Mouse (Mus musculus) limb, embryonic 13.5 days (tissue): ENCODE measurements around the gene Fzd7. TPM values are rescaled to one million over a fixed set of nuclear protein-coding genes. Genes with fewer than 3 reads are reported as not detected.

Source experiments
- ATAC-seq: fragments of 200-750 bp; cut with Nextera tagmentation; 2 replicates; pipeline ENCODE4 v1.8.0; 2017; ENCODE audit warnings: low read depth, moderate number of reproducible peaks, moderate TSS enrichment; ENCODE audit not compliant: low FRiP score
- H3K27ac ChIP-seq: fragments of 300-500 bp; sonication (generic); 2 replicates; pipeline ENCODE4 v1.5.1; 2015; ENCODE audit warnings: inconsistent platforms, mild to moderate bottlenecking, moderate library complexity
- H3K27me3 ChIP-seq: fragments of 300-500 bp; sonication (generic); 2 replicates; pipeline ENCODE4 v1.6.1; 2015; ENCODE audit warnings: mild to moderate bottlenecking, inconsistent platforms
- H3K36me3 ChIP-seq: fragments of 300-500 bp; sonication (generic); 2 replicates; pipeline ENCODE4 v1.6.1; 2015; ENCODE audit warnings: inconsistent platforms, mild to moderate bottlenecking, moderate library complexity
- H3K4me1 ChIP-seq: fragments of 300-500 bp; sonication (generic); 2 replicates; pipeline ENCODE4 v1.6.1; 2015; ENCODE audit warnings: inconsistent platforms
- H3K4me2 ChIP-seq: fragments of 300-500 bp; sonication (generic); replicated peaks from 2 replicates; pipeline ENCODE4 v1.6.1; 2015; ENCODE audit warnings: inconsistent platforms, mild to moderate bottlenecking, moderate library complexity
- H3K4me3 ChIP-seq: fragments of 300-500 bp; sonication (generic); 2 replicates; pipeline ENCODE4 v1.5.1; 2015; ENCODE audit warnings: moderate library complexity, mild to moderate bottlenecking, inconsistent platforms
- H3K9ac ChIP-seq: fragments of 300-500 bp; sonication (generic); 2 replicates; pipeline ENCODE4 v1.6.1; 2015; ENCODE audit warnings: mild to moderate bottlenecking, inconsistent platforms
- H3K9me3 ChIP-seq: fragments of 300-500 bp; sonication (generic); 2 replicates; pipeline ENCODE4 v1.6.1; 2016; ENCODE audit warnings: inconsistent platforms
- WGBS: fragments of 180-500 bp; shearing (Covaris S2); methylation state at CpG from one replicate; pipeline ENCODE4 v1.1.7; 2015; 5-methylcytosine and 5-hydroxymethylcytosine counted together
- polyA plus RNA-seq: library from polyadenylated mRNA; unstranded; fragments of >200 nt; fragmentation: Nextera tagmentation; extraction: Ambion mirVana; gene quantifications from 2 replicates; pipeline ENCODE4 v1.2.1, GENCODE M21; 2015

Fzd7 gene
- polyA plus RNA-seq, 1 experiment from 2014 or later = 13.4 TPM

DNA sequence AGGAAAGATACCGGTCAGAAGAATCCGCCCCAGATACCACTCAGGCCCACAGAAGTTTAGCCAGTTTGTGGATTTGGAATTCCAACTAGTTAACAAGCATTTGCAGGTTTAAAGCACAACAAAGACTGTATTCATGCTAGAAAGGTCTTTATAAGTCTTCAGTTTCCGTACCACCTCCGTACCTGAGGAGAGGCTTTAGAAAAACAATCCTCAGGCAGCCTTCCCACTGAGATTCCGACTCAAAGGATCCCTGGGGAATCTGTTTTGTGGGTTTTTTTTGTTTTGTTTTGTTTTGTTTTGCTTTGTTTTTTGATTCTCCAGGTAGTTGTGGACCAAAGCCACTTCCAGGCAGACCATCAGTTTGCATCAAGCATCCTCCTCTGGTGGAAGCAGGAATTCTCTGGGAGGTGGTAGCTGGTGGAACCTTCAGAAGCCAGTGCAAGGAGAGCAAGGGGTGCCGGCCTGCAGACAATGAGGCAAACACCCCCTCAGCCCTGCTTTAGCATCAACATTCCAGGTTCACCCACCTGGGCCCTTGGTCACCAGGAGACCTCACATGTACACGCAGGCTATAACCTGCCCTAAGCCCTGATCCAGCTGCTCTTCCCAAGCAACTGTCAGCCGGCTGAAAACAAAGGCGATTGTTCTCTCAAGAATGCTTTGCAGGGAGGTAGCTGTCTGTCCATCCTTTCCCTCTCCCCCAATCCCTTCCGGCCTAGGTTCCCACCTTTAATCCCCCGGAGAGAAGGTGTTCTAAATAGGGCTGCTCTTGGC is 33.5 kb upstream of the Fzd7 start:
- Histone ChIP-seq H3K27ac (peak overlapping the region; percentile 82), H3K4me2 (peak overlapping the region; percentile 38), H3K4me1 (peaks cover 44% of the 10 kb centered on the region), H3K4me3 (no peak overlapping the region), H3K36me3 (no peaks in the 10 kb centered on the region), H3K9ac (peak overlapping the region; percentile 21; the same call in 1 of the 2 replicates), H3K27me3 (no peaks in the 10 kb centered on the region), H3K9me3 (no peaks in the 10 kb centered on the region)
- no peak for ATAC-seq
- 46% methylated on average over 11 of the region's 11 CpGs for WGBS

DNA sequence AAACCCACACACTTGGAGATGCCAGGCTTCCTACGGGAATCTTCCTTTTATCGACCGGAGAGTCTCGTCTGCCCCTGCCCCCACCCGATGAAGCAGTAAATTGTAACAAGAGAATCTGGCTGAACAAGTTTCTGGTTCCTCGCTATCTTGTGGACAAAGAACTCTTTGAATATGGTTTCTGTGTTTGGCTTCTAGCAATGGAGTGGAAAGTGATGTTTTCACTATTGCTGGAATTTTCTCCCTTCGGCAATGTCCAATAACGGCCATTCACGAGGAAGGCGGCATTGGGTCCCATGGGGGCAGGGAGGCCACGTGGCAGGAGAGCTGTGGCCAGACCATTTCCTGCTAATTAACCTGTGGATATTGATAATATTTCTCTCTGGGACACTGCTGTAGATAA is 32.8 kb upstream of the Fzd7 start:
- 0 out of 2 replicates have a peak overlapping the region, but pooled peaks have one; percentile 3 for H3K4me3 ChIP-seq
- no peaks in the 10 kb centered on the region for H3K27me3 ChIP-seq
- 11% methylated on average over 11 of the region's 11 CpGs for WGBS
- peak overlapping the region; percentile 21; the same call in 1 of the 2 replicates for H3K9ac ChIP-seq
- no peak for ATAC-seq
- no peaks in the 10 kb centered on the region for H3K9me3 ChIP-seq
- peak overlapping the region; percentile 82 for H3K27ac ChIP-seq
- H3K4me1 ChIP-seq = peaks cover 44% of the 10 kb centered on the region
- H3K4me2 ChIP-seq = peak overlapping the region; percentile 38
- H3K36me3 ChIP-seq = no peaks in the 10 kb centered on the region

DNA sequence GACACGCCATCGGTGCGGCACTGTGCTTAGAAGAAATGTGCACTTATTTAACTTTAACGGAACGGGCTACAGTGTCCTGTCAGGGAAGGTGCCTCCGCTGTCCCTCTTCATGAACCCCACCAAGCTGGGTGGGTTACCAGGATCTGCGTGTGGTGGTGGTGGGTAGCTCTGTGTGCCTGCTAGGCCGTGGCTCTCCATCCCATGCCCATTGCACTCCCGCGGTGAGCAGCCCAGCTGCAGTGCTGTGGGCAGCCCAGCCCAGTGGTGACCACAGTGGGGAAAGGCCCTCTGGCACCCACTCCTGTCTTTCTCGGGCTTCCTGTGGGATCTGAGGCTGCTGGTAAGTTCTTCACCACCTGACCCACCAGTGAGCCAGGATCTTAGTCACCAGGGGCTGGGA is 31.3 kb upstream of the Fzd7 start:
- no peaks in the 10 kb centered on the region for H3K36me3 ChIP-seq
- H3K9me3 ChIP-seq = no peaks in the 10 kb centered on the region
- H3K9ac ChIP-seq = no peak overlapping the region
- H3K27ac ChIP-seq = no peak overlapping the region
- H3K4me3 ChIP-seq = no peak overlapping the region
- H3K4me1 ChIP-seq = peaks cover 47% of the 10 kb centered on the region
- ATAC-seq = no peak
- no peak overlapping the region for H3K4me2 ChIP-seq
- 71% methylated on average over 11 of the region's 11 CpGs for WGBS
- no peaks in the 10 kb centered on the region for H3K27me3 ChIP-seq

DNA sequence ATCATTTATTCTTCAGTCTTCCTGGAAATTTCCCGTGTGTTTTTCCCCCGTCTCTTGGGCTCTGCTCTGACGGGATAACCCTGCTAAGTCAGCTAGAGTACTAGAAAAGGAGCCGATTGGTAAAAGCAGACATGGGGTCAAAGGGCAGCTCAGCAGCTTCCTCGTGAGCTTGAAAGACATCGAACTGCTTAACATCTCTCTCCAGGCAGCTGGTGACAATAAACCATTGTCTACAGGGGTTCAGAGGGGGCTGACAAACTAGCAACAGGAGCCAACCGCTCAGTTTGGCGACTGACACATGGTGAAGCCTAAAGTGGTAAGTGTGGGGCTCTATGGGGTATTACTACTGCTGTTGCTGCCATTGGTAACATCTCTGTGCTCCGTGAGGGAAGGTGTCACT is 30.6 kb upstream of the Fzd7 start:
- H3K27ac ChIP-seq = no peak overlapping the region
- no peak for ATAC-seq
- H3K4me1 ChIP-seq = peaks cover 50% of the 10 kb centered on the region

DNA sequence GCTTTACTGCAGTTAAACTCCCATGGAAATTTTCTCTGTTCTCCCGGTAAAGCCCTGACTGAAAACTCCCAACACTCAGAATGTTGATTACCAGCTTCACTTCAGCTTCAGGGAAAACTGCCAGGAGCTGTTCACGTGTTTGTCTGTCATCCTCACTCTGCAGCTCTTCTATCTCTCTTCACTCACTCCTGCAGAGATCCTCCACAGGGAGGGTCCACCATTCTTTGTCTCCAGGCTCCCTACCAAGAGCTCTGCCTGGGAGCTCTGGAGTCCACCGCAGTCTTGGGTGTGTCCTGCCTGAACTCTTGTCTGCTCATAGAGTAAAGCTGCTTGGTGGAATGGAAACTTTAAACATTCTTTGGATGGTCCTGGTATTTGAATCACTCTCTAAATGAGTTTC is 25.4 kb upstream of the Fzd7 start:
- Histone ChIP-seq H3K27ac (peak overlapping the region; percentile 34; the same call in 1 of the 2 replicates), H3K4me2 (no peak overlapping the region), H3K4me3 (no peak overlapping the region), H3K9me3 (no peaks in the 10 kb centered on the region), H3K4me1 (peaks cover 38% of the 10 kb centered on the region), H3K9ac (no peak overlapping the region), H3K36me3 (no peaks in the 10 kb centered on the region), H3K27me3 (no peaks in the 10 kb centered on the region)
- WGBS = 43% methylated on average over 3 of the region's 3 CpGs
- ATAC-seq = no peak

More for the DNA sequence above, 30.6 kb upstream of the Fzd7 start:
- Histone ChIP-seq H3K9me3 (no peaks in the 10 kb centered on the region), H3K27me3 (no peaks in the 10 kb centered on the region), H3K4me3 (no peak overlapping the region), H3K9ac (no peak overlapping the region), H3K36me3 (no peaks in the 10 kb centered on the region), H3K4me2 (no peak overlapping the region)
- WGBS = 25% methylated on average over 9 of the region's 9 CpGs

DNA sequence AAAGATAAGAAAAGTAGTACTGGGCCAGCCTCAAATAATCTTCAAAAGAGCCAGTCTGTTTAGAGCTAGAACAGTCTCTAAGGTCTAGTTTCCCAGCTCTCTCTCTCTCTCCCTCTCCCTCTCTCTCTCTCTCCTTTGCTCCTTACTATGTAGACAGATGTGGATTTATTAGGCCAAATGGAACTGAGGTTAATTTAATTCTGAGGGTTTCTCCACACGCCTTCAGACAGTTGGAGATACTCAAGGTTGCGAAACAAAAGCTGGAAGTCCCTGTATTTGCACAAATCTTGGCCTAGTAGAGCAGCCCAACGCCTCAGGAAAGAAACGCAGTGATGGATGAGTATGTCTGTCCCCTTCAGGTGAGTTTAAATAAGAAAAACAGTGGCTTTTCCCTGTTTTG is 24.4 kb upstream of the Fzd7 start:
- no peaks in the 10 kb centered on the region for H3K27me3 ChIP-seq
- H3K27ac ChIP-seq = no peak overlapping the region
- ATAC-seq = no peak

DNA sequence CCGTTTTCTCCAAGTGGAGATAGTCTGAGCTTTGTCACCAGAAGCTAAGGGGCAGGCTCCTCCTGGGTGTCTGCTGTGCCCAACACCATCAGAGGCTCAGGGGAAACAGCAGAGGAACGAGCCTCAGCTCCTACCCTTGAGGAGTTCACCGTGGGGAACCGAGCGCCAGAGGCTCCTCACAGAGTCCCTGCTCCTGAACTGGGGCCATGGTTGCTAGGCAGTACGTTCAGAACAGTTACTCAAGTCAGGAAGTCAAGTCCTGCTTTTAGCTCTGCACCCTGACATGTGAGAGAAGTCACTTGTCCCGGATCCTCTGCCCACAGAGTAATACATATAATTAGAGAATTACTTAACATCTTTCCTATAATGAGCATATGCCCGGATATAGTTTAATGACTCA is 23.3 kb upstream of the Fzd7 start:
- Histone ChIP-seq H3K27me3 (no peaks in the 10 kb centered on the region), H3K9me3 (no peaks in the 10 kb centered on the region), H3K4me3 (no peak overlapping the region), H3K4me1 (peaks cover 38% of the 10 kb centered on the region), H3K36me3 (no peaks in the 10 kb centered on the region), H3K4me2 (peak overlapping the region; percentile 46), H3K27ac (peak overlapping the region; percentile 39; the same call in 1 of the 2 replicates), H3K9ac (peak overlapping the region; percentile 35; the same call in 1 of the 2 replicates)
- WGBS = 10% methylated on average over 8 of the region's 8 CpGs
- peak; percentile 24; the same call in 1 of the 2 replicates for ATAC-seq

More for the DNA sequence above, 24.4 kb upstream of the Fzd7 start:
- Histone ChIP-seq H3K4me2 (no peak overlapping the region), H3K9ac (no peak overlapping the region), H3K36me3 (no peaks in the 10 kb centered on the region), H3K4me3 (no peak overlapping the region), H3K9me3 (no peaks in the 10 kb centered on the region), H3K4me1 (peaks cover 38% of the 10 kb centered on the region)
- 62% methylated on average over 4 of the region's 4 CpGs for WGBS

DNA sequence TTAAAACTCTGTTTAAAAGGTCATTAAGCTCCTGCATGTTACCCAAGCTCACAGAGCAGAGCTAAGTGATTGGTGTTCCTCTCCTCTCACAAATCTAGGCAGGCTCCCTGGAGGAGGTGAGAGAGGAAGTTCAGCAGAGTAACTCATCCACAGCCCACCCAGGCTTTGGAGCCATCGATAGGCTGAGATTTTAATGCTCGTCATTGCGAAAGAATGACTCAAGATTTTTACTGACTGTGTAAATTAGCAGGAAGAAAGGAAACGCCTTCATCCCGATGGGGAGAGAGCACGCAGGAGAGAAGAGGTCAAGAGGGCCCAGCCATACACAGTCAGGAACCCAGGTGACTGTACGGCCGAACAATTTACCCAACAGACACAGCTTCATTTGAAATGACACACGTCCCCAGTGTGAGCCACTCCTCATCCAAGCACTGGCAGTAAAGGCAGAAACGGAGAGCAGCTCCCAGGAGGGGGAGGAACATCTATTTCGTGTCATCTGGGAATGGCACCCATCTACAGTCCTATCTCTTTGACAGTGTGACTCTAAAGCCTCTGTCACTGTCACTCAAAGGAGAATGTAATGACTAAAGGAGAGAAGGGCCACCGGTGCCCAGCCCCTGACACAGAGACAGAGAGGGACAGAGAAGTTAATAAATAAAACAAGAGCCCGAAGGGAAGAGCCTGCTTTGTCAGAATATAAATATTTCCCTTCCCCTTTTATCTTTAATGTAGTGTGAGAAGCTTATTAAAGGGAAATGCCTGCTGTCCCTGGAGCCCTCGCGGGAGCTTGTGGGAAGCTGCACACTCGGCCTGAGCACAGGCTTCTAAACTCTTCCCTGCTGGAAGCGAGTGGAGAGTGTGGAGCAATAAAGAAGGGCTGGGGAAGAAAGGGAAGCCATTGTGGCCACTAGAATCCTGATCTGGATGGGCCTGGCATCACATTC is 17.3 kb upstream of the Fzd7 start:
- WGBS = 25% methylated on average over 17 of the region's 17 CpGs
- no peak for ATAC-seq
- Histone ChIP-seq H3K27ac (peak overlapping the region; percentile 40; the same call in 1 of the 2 replicates), H3K9me3 (no peaks in the 10 kb centered on the region), H3K4me1 (peaks cover 18% of the 10 kb centered on the region), H3K9ac (no peak overlapping the region), H3K4me3 (no peak overlapping the region), H3K27me3 (no peaks in the 10 kb centered on the region), H3K36me3 (no peaks in the 10 kb centered on the region), H3K4me2 (no peak overlapping the region)

DNA sequence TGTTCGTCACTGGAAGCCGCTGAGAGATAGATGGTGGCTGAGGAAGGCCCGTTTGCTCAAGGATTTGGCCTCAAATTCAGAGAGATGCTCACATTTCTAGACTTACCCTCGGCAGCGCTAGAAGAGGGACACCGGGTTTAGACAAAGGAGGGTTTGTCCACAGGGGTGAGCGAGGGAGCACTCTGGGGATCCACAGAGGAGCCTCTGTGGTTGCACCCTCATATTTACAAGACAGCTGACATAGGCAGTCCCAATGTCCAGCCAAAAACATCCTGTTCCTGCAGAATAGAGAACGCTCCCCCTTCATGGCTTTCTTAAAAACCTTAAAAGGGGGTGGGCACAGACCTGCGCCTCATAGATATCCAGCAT is 16.6 kb upstream of the Fzd7 start:
- 69% methylated on average over 9 of the region's 9 CpGs for WGBS
- no peak overlapping the region for H3K4me2 ChIP-seq
- H3K4me3 ChIP-seq = no peak overlapping the region
- no peaks in the 10 kb centered on the region for H3K36me3 ChIP-seq
- ATAC-seq = no peak
- no peaks in the 10 kb centered on the region for H3K27me3 ChIP-seq
- no peak overlapping the region for H3K9ac ChIP-seq
- H3K9me3 ChIP-seq = no peaks in the 10 kb centered on the region
- H3K4me1 ChIP-seq = peaks cover 22% of the 10 kb centered on the region
- peak overlapping the region; percentile 40; the same call in 1 of the 2 replicates for H3K27ac ChIP-seq

DNA sequence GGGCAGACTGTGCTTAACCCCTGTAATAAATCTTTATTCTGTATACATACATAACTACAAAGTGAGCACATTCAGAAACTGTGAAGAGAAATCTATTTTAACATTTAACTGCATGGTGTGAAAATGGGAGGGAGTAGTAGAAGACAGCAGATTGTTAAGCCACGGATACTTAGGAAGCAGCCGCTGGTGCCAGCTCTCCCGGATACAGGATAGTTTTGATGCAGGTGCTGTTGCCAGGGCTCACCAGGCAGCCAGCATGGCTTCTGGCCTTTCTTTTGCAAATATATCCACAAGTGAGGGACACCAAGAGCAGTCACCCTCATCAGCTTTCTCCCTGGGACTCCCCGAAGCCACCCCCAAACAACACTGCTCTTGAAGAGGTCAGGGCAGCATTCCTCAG is 13.1 kb upstream of the Fzd7 start:
- 31% methylated on average over 4 of the region's 4 CpGs for WGBS
- H3K4me1 ChIP-seq = peaks cover 46% of the 10 kb centered on the region
- no peaks in the 10 kb centered on the region for H3K27me3 ChIP-seq
- H3K27ac ChIP-seq = no peak overlapping the region
- no peaks in the 10 kb centered on the region for H3K36me3 ChIP-seq
- no peaks in the 10 kb centered on the region for H3K9me3 ChIP-seq
- no peak overlapping the region for H3K9ac ChIP-seq
- no peak overlapping the region for H3K4me3 ChIP-seq
- no peak for ATAC-seq
- no peak overlapping the region for H3K4me2 ChIP-seq

DNA sequence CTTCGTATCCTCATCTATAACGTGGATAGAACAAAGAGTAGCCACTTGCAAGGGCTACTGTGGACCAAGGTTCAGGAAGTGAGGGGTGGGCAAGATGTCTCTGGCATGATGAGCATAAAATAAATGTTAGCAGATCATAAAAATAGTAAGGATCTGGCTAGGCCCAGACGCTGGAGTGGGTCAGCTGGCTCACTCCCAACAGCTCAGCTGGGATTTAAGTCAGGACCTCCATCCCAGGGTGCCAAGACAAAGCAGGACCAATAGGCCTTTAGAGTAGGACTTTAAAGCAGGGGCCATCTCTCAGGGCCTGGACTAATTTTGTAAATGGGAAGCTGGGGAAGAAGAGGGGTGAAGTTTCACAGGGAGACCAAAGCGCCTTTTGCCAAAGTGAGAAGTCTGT is 11.5 kb upstream of the Fzd7 start:
- Histone ChIP-seq H3K4me3 (no peak overlapping the region), H3K4me1 (peaks cover 34% of the 10 kb centered on the region), H3K4me2 (no peak overlapping the region), H3K36me3 (no peaks in the 10 kb centered on the region), H3K27ac (no peak overlapping the region), H3K9me3 (no peaks in the 10 kb centered on the region), H3K27me3 (no peaks in the 10 kb centered on the region), H3K9ac (no peak overlapping the region)
- 50% methylated on average over 4 of the region's 4 CpGs for WGBS
- ATAC-seq = no peak
